Mouse (Mus musculus): ENCODE data around the gene Rpl6. TPM values are rescaled to one million over a fixed set of nuclear protein-coding genes. Genes with fewer than 3 reads are reported as not detected.
A peak's percentile ranks its signal among the peaks of the same experiment; 100 is the strongest.
"Not testable (repeated sequence)": the region's sequence is repeated elsewhere in the genome, so short reads cannot be mapped to it uniquely, and the experiment has no call there.

The Rpl6 gene
- polyA plus RNA-seq, 1 experiment from 2014 or later: 673 TPM

GRCm38 (mm10) chr5:121217313-121217634, 13.0 kb downstream of the Rpl6 start:
- ATAC-seq (ENCODE audit: insufficient read depth) (no peak), DNase-seq (no peak)
- Histone ChIP-seq H3K4me1 (ENCODE audit: insufficient read depth) (0 out of 2 replicates have a peak, but pooled peaks cover 2% of the 10 kb centered on the region), H3K4me3 (ENCODE audit: low read depth, low read length) (no peak overlapping the region), H3K4me2 (no peak overlapping the region), H3K36me3 (ENCODE audit: insufficient read depth) (peaks cover 7% of the 10 kb centered on the region), H3K9ac (no peak overlapping the region), H3K27ac (ENCODE audit: low read depth) (no peak overlapping the region), H3K9me3 (ENCODE audit: low read depth, low read length) (no peaks in the 10 kb centered on the region), H3K27me3 (ENCODE audit: insufficient read depth, low read length) (no peaks in the 10 kb centered on the region)
- WGBS: 83% methylated on average over 2 of the region's 2 CpGs
- TF ChIP-seq CTCF (IDR thresholded peaks at IDR 0.05; ENCODE audit: low read depth): no peak

- Histone ChIP-seq H3K27ac (ENCODE audit: low read depth) (no peak overlapping the region), H3K27me3 (ENCODE audit: insufficient read depth, low read length) (no peaks in the 10 kb centered on the region), H3K9me3 (ENCODE audit: low read depth, low read length) (no peaks in the 10 kb centered on the region), H3K9ac (no peak overlapping the region), H3K4me1 (ENCODE audit: insufficient read depth) (0 out of 2 replicates have a peak, but pooled peaks cover 2% of the 10 kb centered on the region), H3K4me2 (no peak overlapping the region; the same call in 1 of the 2 replicates), H3K4me3 (ENCODE audit: low read depth, low read length) (no peak overlapping the region), H3K36me3 (ENCODE audit: insufficient read depth) (no peaks in the 10 kb centered on the region)
- TF ChIP-seq CTCF (IDR thresholded peaks at IDR 0.05; ENCODE audit: low read depth): no peak
- ATAC-seq (ENCODE audit: insufficient read depth): no peak
- DNase-seq: no peak
- WGBS: 85% methylated on average over 1 of the region's 1 CpGs
Observed at GRCm38 (mm10) chr5:121219190-121219589, 14.9 kb downstream of the Rpl6 start.

- peak within 1 kb of the TSS; percentile 96 for H3K4me3 ChIP-seq (ENCODE audit: low read depth, low read length)
- under 1% methylated on average over 84 of the region's 90 CpGs for WGBS
- H3K4me2 ChIP-seq: peak within 1 kb of the TSS; percentile 78
- 0 out of 2 replicates have a peak, but pooled peaks cover 2% of the 10 kb centered on the region for H3K4me1 ChIP-seq (ENCODE audit: insufficient read depth)
- no peaks in the 10 kb centered on the region for H3K27me3 ChIP-seq (ENCODE audit: insufficient read depth, low read length)
- no peaks in the 10 kb centered on the region for H3K9me3 ChIP-seq (ENCODE audit: low read depth, low read length)
- H3K9ac ChIP-seq: peak within 1 kb of the TSS; percentile 85
- DNase-seq: peak; percentile 99
- ATAC-seq (ENCODE audit: insufficient read depth): peak; percentile 92
- no peak for TF ChIP-seq CTCF (IDR thresholded peaks at IDR 0.05; ENCODE audit: low read depth)
- peak within 1 kb of the TSS; percentile 77 for H3K27ac ChIP-seq (ENCODE audit: low read depth)
- no peaks in the 10 kb centered on the region for H3K36me3 ChIP-seq (ENCODE audit: insufficient read depth)
Observed at GRCm38 (mm10) chr5:121219980-121220731, 15.9 kb downstream of the Rpl6 start, which contains the start of gene Hectd4. Gene Hectd4, plus strand, starts transcription at chr5:121220219.

GRCm38 (mm10) chr5:121220732-121221301, 16.5 kb downstream of the Rpl6 start:
- peak overlapping the region; percentile 77 for H3K27ac ChIP-seq (ENCODE audit: low read depth)
- under 1% methylated on average over 34 of the region's 38 CpGs for WGBS
- H3K9ac ChIP-seq: peak overlapping the region; percentile 85
- H3K4me2 ChIP-seq: peak overlapping the region; percentile 78
- H3K4me3 ChIP-seq (ENCODE audit: low read depth, low read length): peak overlapping the region; percentile 96
- no peak for TF ChIP-seq CTCF (IDR thresholded peaks at IDR 0.05; ENCODE audit: low read depth)
- no peaks in the 10 kb centered on the region for H3K36me3 ChIP-seq (ENCODE audit: insufficient read depth)
- H3K4me1 ChIP-seq (ENCODE audit: insufficient read depth): 0 out of 2 replicates have a peak, but pooled peaks cover 2% of the 10 kb centered on the region
- H3K27me3 ChIP-seq (ENCODE audit: insufficient read depth, low read length): no peaks in the 10 kb centered on the region
- DNase-seq (peak; percentile 35), ATAC-seq (ENCODE audit: insufficient read depth) (peak; percentile 28)
- H3K9me3 ChIP-seq (ENCODE audit: low read depth, low read length): no peaks in the 10 kb centered on the region

GRCm38 (mm10) chr5:121221328-121221850, 17.1 kb downstream of the Rpl6 start:
- Histone ChIP-seq H3K27ac (ENCODE audit: low read depth) (no peak overlapping the region), H3K27me3 (ENCODE audit: insufficient read depth, low read length) (no peaks in the 10 kb centered on the region), H3K9me3 (ENCODE audit: low read depth, low read length) (no peaks in the 10 kb centered on the region), H3K9ac (peak overlapping the region; percentile 85), H3K4me3 (ENCODE audit: low read depth, low read length) (peak overlapping the region; percentile 96), H3K4me2 (peak overlapping the region; percentile 78), H3K36me3 (ENCODE audit: insufficient read depth) (no peaks in the 10 kb centered on the region), H3K4me1 (ENCODE audit: insufficient read depth) (0 out of 2 replicates have a peak, but pooled peaks cover 2% of the 10 kb centered on the region)
- ATAC-seq (ENCODE audit: insufficient read depth) (no peak), DNase-seq (no peak)
- WGBS: 19% methylated on average over 23 of the region's 23 CpGs
- no peak for TF ChIP-seq CTCF (IDR thresholded peaks at IDR 0.05; ENCODE audit: low read depth)

GRCm38 (mm10) chr5:121224020-121224419, 19.7 kb downstream of the Rpl6 start:
- not testable (repeated sequence) for H3K9me3 ChIP-seq (ENCODE audit: low read depth, low read length); H3K9ac ChIP-seq; H3K27ac ChIP-seq (ENCODE audit: low read depth); ATAC-seq (ENCODE audit: insufficient read depth); H3K36me3 ChIP-seq (ENCODE audit: insufficient read depth); DNase-seq; H3K4me2 ChIP-seq; H3K4me1 ChIP-seq (ENCODE audit: insufficient read depth); H3K4me3 ChIP-seq (ENCODE audit: low read depth, low read length); H3K27me3 ChIP-seq (ENCODE audit: insufficient read depth, low read length)
- 88% methylated on average over 3 of the region's 4 CpGs for WGBS

- ATAC-seq (ENCODE audit: insufficient read depth) (no peak), DNase-seq (no peak)
- Histone ChIP-seq H3K27ac (ENCODE audit: low read depth) (no peak overlapping the region), H3K4me1 (ENCODE audit: insufficient read depth) (0 out of 2 replicates have a peak, but pooled peaks cover 2% of the 10 kb centered on the region), H3K9ac (no peak overlapping the region), H3K27me3 (ENCODE audit: insufficient read depth, low read length) (no peaks in the 10 kb centered on the region), H3K36me3 (ENCODE audit: insufficient read depth) (no peaks in the 10 kb centered on the region), H3K4me3 (ENCODE audit: low read depth, low read length) (no peak overlapping the region), H3K9me3 (ENCODE audit: low read depth, low read length) (no peaks in the 10 kb centered on the region), H3K4me2 (no peak overlapping the region)
- WGBS: 91% methylated on average over 3 of the region's 3 CpGs
- no peak for TF ChIP-seq CTCF (IDR thresholded peaks at IDR 0.05; ENCODE audit: low read depth)
Observed at GRCm38 (mm10) chr5:121224856-121225255, 20.6 kb downstream of the Rpl6 start.

All from lung, embryonic 14.5 days (tissue).